Mouse (Mus musculus) midbrain, embryonic 15.5 days (tissue): ENCODE measurements around the gene Sh2d6. TPM values are rescaled to one million over a fixed set of nuclear protein-coding genes. Genes with fewer than 3 reads are reported as not detected.

ENCODE experiments used
- polyA plus RNA-seq: library from polyadenylated mRNA; unstranded; fragments of >200 nt; fragmentation: Nextera tagmentation; extraction: Ambion mirVana; gene quantifications from 2 replicates; pipeline ENCODE4 v1.2.1, GENCODE M21; 2015

Sh2d6 gene
- polyA plus RNA-seq, 1 experiment from 2014 or later: 0.65 TPM

Other genes with a start within 250 kb of the Sh2d6 start
- 0.23 and 0.51 TPM in 2 replicates for gene Sftpb, start 217.1 kb downstream of the Sh2d6 start, polyA plus RNA-seq
- gene Usp39, start 176.5 kb downstream of the Sh2d6 start, polyA plus RNA-seq: 41.0 and 41.2 TPM in 2 replicates
- 18.7 and 19.4 TPM in 2 replicates for gene 0610030E20Rik, start 174.4 kb downstream of the Sh2d6 start, polyA plus RNA-seq
- 18.5 and 19.9 TPM in 2 replicates for gene Tmem150a, start 166.3 kb downstream of the Sh2d6 start, polyA plus RNA-seq
- 137 and 141 TPM in 2 replicates for gene Rnf181, start 154.8 kb downstream of the Sh2d6 start, polyA plus RNA-seq
- gene Vamp5, start 141.2 kb downstream of the Sh2d6 start, polyA plus RNA-seq: 20.2 and 24.2 TPM in 2 replicates
- gene Vamp8, start 131.0 kb downstream of the Sh2d6 start, polyA plus RNA-seq: 22.2 and 28.1 TPM in 2 replicates
- gene Ggcx, start 107.4 kb downstream of the Sh2d6 start, polyA plus RNA-seq: 16.9 and 19.0 TPM in 2 replicates
- 354 and 380 TPM in 2 replicates for gene Mat2a, start 82.1 kb downstream of the Sh2d6 start, polyA plus RNA-seq
- gene Capg, start 22.7 kb upstream of the Sh2d6 start, polyA plus RNA-seq: 5.8 and 7.8 TPM in 2 replicates
- gene Elmod3, start 76.7 kb upstream of the Sh2d6 start, polyA plus RNA-seq: 16.5 and 17.4 TPM in 2 replicates
- 6.1 and 7.2 TPM in 2 replicates for gene Retsat, start 76.8 kb upstream of the Sh2d6 start, polyA plus RNA-seq
- gene Tgoln1, start 95.3 kb upstream of the Sh2d6 start, polyA plus RNA-seq: 38.0 and 38.7 TPM in 2 replicates